Mouse (Mus musculus) cerebellum, postnatal 14 days (tissue): Measurements from ENCODE around the gene Nsun3.

Source experiments
- DNase-seq, 2 experiments: peaks; one replicate each; pipeline ENCODE4 v3.0.0; 2021; ENCODE audit warnings: mixed read lengths in 2 of 2

The Nsun3 gene

GRCm38 (mm10) chr16:62786621-62787331, at the start of gene Nsun3:
Gene Nsun3 (minus strand): TSS chr16:62786818.
- DNase-seq = peak; percentile 93

GRCm38 (mm10) chr16:62834016-62834735, 47.6 kb upstream of the Nsun3 start:
- DNase-seq = no peak

GRCm38 (mm10) chr16:62832481-62832880, 45.9 kb upstream of the Nsun3 start:
- peak; percentile 49 to 61 for DNase-seq

GRCm38 (mm10) chr16:62832027-62832426, 45.4 kb upstream of the Nsun3 start:
- DNase-seq = no peak

- peak; percentile 35 to 44 for DNase-seq
Measured at GRCm38 (mm10) chr16:62826156-62827001, 39.8 kb upstream of the Nsun3 start.

GRCm38 (mm10) chr16:62822472-62822871, 35.9 kb upstream of the Nsun3 start:
- no peak for DNase-seq

- no peak for DNase-seq
Measured at GRCm38 (mm10) chr16:62814491-62814890, 27.9 kb upstream of the Nsun3 start, which contains the start of gene Stx19. Gene Stx19 (plus strand): TSS chr16:62814676.

- DNase-seq = no peak
Measured at GRCm38 (mm10) chr16:62813790-62814189, 27.2 kb upstream of the Nsun3 start.

GRCm38 (mm10) chr16:62810855-62811254, 24.2 kb upstream of the Nsun3 start:
- DNase-seq = no peak

- DNase-seq = no peak
Measured at GRCm38 (mm10) chr16:62807249-62807979, 20.8 kb upstream of the Nsun3 start.

GRCm38 (mm10) chr16:62804621-62805020, 18.0 kb upstream of the Nsun3 start:
- DNase-seq = no peak

- no peak for DNase-seq
Measured at GRCm38 (mm10) chr16:62799839-62800238, 13.2 kb upstream of the Nsun3 start.

GRCm38 (mm10) chr16:62799426-62799825, 12.8 kb upstream of the Nsun3 start:
- no peak for DNase-seq

- DNase-seq = no peak
Measured at GRCm38 (mm10) chr16:62798808-62799207, 12.2 kb upstream of the Nsun3 start.

GRCm38 (mm10) chr16:62796608-62797007, 10.0 kb upstream of the Nsun3 start:
- no peak for DNase-seq

- DNase-seq = no peak
Measured at GRCm38 (mm10) chr16:62782229-62782628, 4.4 kb downstream of the Nsun3 start.

GRCm38 (mm10) chr16:62778282-62778681, 8.3 kb downstream of the Nsun3 start:
- DNase-seq = no peak

- DNase-seq = no peak
Measured at GRCm38 (mm10) chr16:62776034-62776433, 10.6 kb downstream of the Nsun3 start.

- peak; percentile 9 to 11 for DNase-seq
Measured at GRCm38 (mm10) chr16:62773462-62773861, 13.2 kb downstream of the Nsun3 start.

- no peak for DNase-seq
Measured at GRCm38 (mm10) chr16:62758340-62758739, 28.3 kb downstream of the Nsun3 start.

- DNase-seq = no peak
Measured at GRCm38 (mm10) chr16:62755307-62755706, 31.3 kb downstream of the Nsun3 start.

GRCm38 (mm10) chr16:62753597-62753996, 33.0 kb downstream of the Nsun3 start:
- no peak for DNase-seq

- no peak for DNase-seq
Measured at GRCm38 (mm10) chr16:62753079-62753478, 33.5 kb downstream of the Nsun3 start.
